Mouse (Mus musculus) small intestine, adult 2 months (tissue): ENCODE results near the gene Mllt10.

ENCODE experiments used
- CTCF ChIP-seq: fragments of 200-500 bp; IDR thresholded peaks from 2 replicates; pipeline ENCODE4 v1.5.1; 2012; ENCODE audit warnings: low read depth, mild to moderate bottlenecking, control low read depth, inconsistent platforms, low read length, moderate library complexity, mixed read lengths; ENCODE audit not compliant: insufficient replicate concordance, insufficient read length; ENCODE audit errors: extremely low read depth
- POLR2A ChIP-seq: fragments of 200-500 bp; IDR thresholded peaks from 2 replicates; pipeline ENCODE4 v1.6.1; 2012; ENCODE audit warnings: low read depth, mild to moderate bottlenecking, control low read depth, inconsistent platforms, low read length, moderate library complexity

DNA sequence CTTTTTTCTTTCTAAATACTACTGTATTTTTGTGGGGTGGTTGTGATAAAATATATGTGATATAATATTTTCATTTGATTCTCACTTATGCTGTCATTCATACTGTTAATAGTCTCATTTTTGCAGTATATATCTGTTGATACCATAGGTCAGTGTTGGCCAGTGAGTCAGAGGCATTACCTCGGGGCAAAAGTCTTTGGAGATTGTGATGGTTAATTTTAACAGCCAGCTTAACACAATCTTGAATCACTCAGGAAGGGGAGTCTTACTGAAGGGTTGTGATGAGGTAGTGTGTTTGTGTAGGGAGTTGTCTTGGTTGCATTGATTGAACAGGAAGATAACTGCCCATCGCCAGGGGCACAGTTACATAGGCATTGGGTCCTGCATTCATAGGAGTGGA is 83.1 kb downstream of the Mllt10 start:
- TF ChIP-seq POLR2A (no peak), CTCF (no peak)
